Mouse (Mus musculus) heart, adult 18-20 months (tissue): ENCODE data around the gene Ccdc181. TPM values are rescaled to one million over a fixed set of nuclear protein-coding genes. Genes with fewer than 3 reads are reported as not detected.
A peak's percentile ranks its signal among the peaks of the same experiment; 100 is the strongest.
"Not testable (repeated sequence)": the region's sequence is repeated elsewhere in the genome, so short reads cannot be mapped to it uniquely, and the experiment has no call there.

Source experiments
- DNase-seq, 2 experiments: peaks; one replicate each; pipeline ENCODE4 v3.0.0; 2021 to 2022; ENCODE audit warnings: mixed read lengths in 1 of 2
- long read RNA-seq, 2 experiments: library from polyadenylated mRNA; stranded (forward); transcript quantifications; one replicate each; pipeline ENCODE4 v2.0.0; 2021
- total RNA-seq, 2 experiments: library from RNA; stranded (reverse); gene quantifications; 2 replicates each; pipeline ENCODE4 v1.2.3; 2021

Ccdc181 gene
- total RNA-seq = 1 to 10 TPM; 8.1 to 9.8 TPM
- long read RNA-seq, experiment 1, transcript Ccdc181-201 (6 exons, 1,909 nt) = major isoform, 10 of 11 reads
- long read RNA-seq, experiment 1, partial matches to known transcripts = 1 of 11 reads
- long read RNA-seq, experiment 1, other reads (novel, unspliced or antisense) = 0 of 11 reads
- long read RNA-seq, experiment 2, partial matches to known transcripts = 1 of 6 reads
- long read RNA-seq, experiment 2, other reads (novel, unspliced or antisense) = 1 of 6 reads

GRCm38 (mm10) chr1:164275455-164275954 lies at the start of gene Ccdc181:
Gene Ccdc181, plus strand, starts transcription at chr1:164275585.
- DNase-seq = peak; percentile 93 to 96

GRCm38 (mm10) chr1:164231937-164232570 lies 43.3 kb upstream of the Ccdc181 start:
- not testable (repeated sequence) for DNase-seq

GRCm38 (mm10) chr1:164233447-164233846 lies 41.9 kb upstream of the Ccdc181 start:
- no peak for DNase-seq

GRCm38 (mm10) chr1:164235078-164235477 lies 40.3 kb upstream of the Ccdc181 start:
- DNase-seq = no peak

- peak; percentile 52 to 69 for DNase-seq
Observed at GRCm38 (mm10) chr1:164236078-164236477, 39.3 kb upstream of the Ccdc181 start.

GRCm38 (mm10) chr1:164241494-164241893 lies 33.9 kb upstream of the Ccdc181 start:
- no peak for DNase-seq

GRCm38 (mm10) chr1:164242809-164243208 lies 32.6 kb upstream of the Ccdc181 start:
- no peak for DNase-seq

GRCm38 (mm10) chr1:164247442-164247841 lies 27.9 kb upstream of the Ccdc181 start:
- peak; percentile 2 to 23 for DNase-seq

GRCm38 (mm10) chr1:164247971-164248370 lies 27.4 kb upstream of the Ccdc181 start:
- DNase-seq = peak; percentile 36 to 51

- peak; percentile 98 for DNase-seq
Observed at GRCm38 (mm10) chr1:164248465-164249331, 26.7 kb upstream of the Ccdc181 start, which contains the start of gene Slc19a2. Gene Slc19a2, plus strand, starts transcription at chr1:164249046.

- no peak for DNase-seq
Observed at GRCm38 (mm10) chr1:164249332-164249711, 26.1 kb upstream of the Ccdc181 start.

- peak; percentile 6 to 30 for DNase-seq
Observed at GRCm38 (mm10) chr1:164250391-164251150, 24.8 kb upstream of the Ccdc181 start.

- no peak for DNase-seq
Observed at GRCm38 (mm10) chr1:164251438-164251837, 23.9 kb upstream of the Ccdc181 start.

- DNase-seq = no peak
Observed at GRCm38 (mm10) chr1:164252551-164252950, 22.8 kb upstream of the Ccdc181 start.

- DNase-seq = no peak
Observed at GRCm38 (mm10) chr1:164254836-164255235, 20.5 kb upstream of the Ccdc181 start.

- no peak for DNase-seq
Observed at GRCm38 (mm10) chr1:164260171-164261028, 15.0 kb upstream of the Ccdc181 start.

- DNase-seq = peak; percentile 28 to 61
Observed at GRCm38 (mm10) chr1:164261553-164261952, 13.8 kb upstream of the Ccdc181 start.

- no peak for DNase-seq
Observed at GRCm38 (mm10) chr1:164270941-164271340, 4.4 kb upstream of the Ccdc181 start.

- no peak for DNase-seq
Observed at GRCm38 (mm10) chr1:164273659-164274058, 1.7 kb upstream of the Ccdc181 start.

- no peak for DNase-seq
Observed at GRCm38 (mm10) chr1:164276552-164276951, 1.2 kb downstream of the Ccdc181 start.

- no peak for DNase-seq
Observed at GRCm38 (mm10) chr1:164279332-164279731, 3.9 kb downstream of the Ccdc181 start.
